Mouse (Mus musculus): ENCODE measurements at regions not wholly inside any gene's neighbourhood (a gene's known extent, or its start where the extent isn't known, plus 50 kb on each side); places are given as distances from the start of the nearest gene placed in this dataset.

- TF ChIP-seq CTCF (IDR thresholded peaks at IDR 0.05) = no peak
- intact Hi-C loops (cut with DNase I) = no loop called here
- Histone ChIP-seq H3K4me3 (no peak overlapping the region), H3K27ac (no peak overlapping the region)
- DNase-seq = no peak
Measured at GRCm38 (mm10) chr3:18295921-18296320, 347.7 kb downstream of the Cypt12 start.

GRCm38 (mm10) chr3:18298699-18299098 lies 350.5 kb downstream of the Cypt12 start:
- no peak for DNase-seq
- no peak for TF ChIP-seq CTCF (IDR thresholded peaks at IDR 0.05)
- no peak overlapping the region for H3K27ac ChIP-seq

GRCm38 (mm10) chr3:18299502-18299901 lies 351.3 kb downstream of the Cypt12 start:
- Histone ChIP-seq H3K4me3 (peak overlapping the region; percentile 16; the same call in 1 of the 2 replicates), H3K27ac (peak overlapping the region; percentile 35; the same call in 1 of the 2 replicates)
- no peak for TF ChIP-seq CTCF (IDR thresholded peaks at IDR 0.05)
- intact Hi-C loops (cut with DNase I) = no loop called here
- DNase-seq = no peak

More at GRCm38 (mm10) chr3:18298699-18299098, 350.5 kb downstream of the Cypt12 start:
- intact Hi-C loops (cut with DNase I) = no loop called here
- no peak overlapping the region for H3K4me3 ChIP-seq

GRCm38 (mm10) chr3:18319433-18319832 lies 371.2 kb downstream of the Cypt12 start:
- H3K4me3 ChIP-seq = no peak overlapping the region
- TF ChIP-seq CTCF (IDR thresholded peaks at IDR 0.05) = no peak
- intact Hi-C loops (cut with DNase I) = no loop called here
- no peak overlapping the region for H3K27ac ChIP-seq
- no peak for DNase-seq

GRCm38 (mm10) chr3:18333182-18333581 lies 385.0 kb downstream of the Cypt12 start:
- H3K4me3 ChIP-seq = no peak overlapping the region
- no peak for DNase-seq
- intact Hi-C loops (cut with DNase I) = no loop called here
- no peak overlapping the region for H3K27ac ChIP-seq
- TF ChIP-seq CTCF (IDR thresholded peaks at IDR 0.05) = no peak

GRCm38 (mm10) chr3:18339189-18339588 lies 391.0 kb downstream of the Cypt12 start:
- intact Hi-C loops (cut with DNase I) = no loop called here

GRCm38 (mm10) chr3:18341757-18342156 lies 393.5 kb downstream of the Cypt12 start:
- Histone ChIP-seq H3K27ac (no peak overlapping the region), H3K4me3 (no peak overlapping the region)
- TF ChIP-seq CTCF (IDR thresholded peaks at IDR 0.05) = no peak
- intact Hi-C loops (cut with DNase I) = no loop called here
- no peak for DNase-seq

More at GRCm38 (mm10) chr3:18339189-18339588, 391.0 kb downstream of the Cypt12 start:
- Histone ChIP-seq H3K27ac (no peak overlapping the region), H3K4me3 (no peak overlapping the region)
- TF ChIP-seq CTCF (IDR thresholded peaks at IDR 0.05) = no peak
- no peak for DNase-seq

- Histone ChIP-seq H3K4me3 (no peak overlapping the region), H3K27ac (no peak overlapping the region)
- intact Hi-C loops (cut with DNase I) = no loop called here
- TF ChIP-seq CTCF (IDR thresholded peaks at IDR 0.05) = no peak
- DNase-seq = no peak
Measured at GRCm38 (mm10) chr3:18378014-18379005, 430.1 kb downstream of the Cypt12 start.

GRCm38 (mm10) chr3:18421886-18422575 lies 473.8 kb downstream of the Cypt12 start:
- intact Hi-C loops (cut with DNase I) = no loop called here
- no peak for TF ChIP-seq CTCF (IDR thresholded peaks at IDR 0.05)
- DNase-seq = no peak
- H3K27ac ChIP-seq = no peak overlapping the region
- H3K4me3 ChIP-seq = no peak overlapping the region

GRCm38 (mm10) chr3:18428908-18429307 lies 480.7 kb downstream of the Cypt12 start:
- intact Hi-C loops (cut with DNase I) = no loop called here
- no peak for TF ChIP-seq CTCF (IDR thresholded peaks at IDR 0.05)
- Histone ChIP-seq H3K4me3 (no peak overlapping the region), H3K27ac (no peak overlapping the region)
- DNase-seq = no peak

- DNase-seq = no peak
- no peak overlapping the region for H3K27ac ChIP-seq
- no peak for TF ChIP-seq CTCF (IDR thresholded peaks at IDR 0.05)
- no peak overlapping the region for H3K4me3 ChIP-seq
- intact Hi-C loops (cut with DNase I) = no loop called here
Measured at GRCm38 (mm10) chr3:18438845-18439244, 490.6 kb downstream of the Cypt12 start.

- no peak for DNase-seq
- intact Hi-C loops (cut with DNase I) = no loop called here
- no peak for TF ChIP-seq CTCF (IDR thresholded peaks at IDR 0.05)
- no peak overlapping the region for H3K4me3 ChIP-seq
- no peak overlapping the region for H3K27ac ChIP-seq
Measured at GRCm38 (mm10) chr3:18452197-18452933, 504.2 kb downstream of the Cypt12 start.
